Mouse (Mus musculus): ENCODE results near the gene Polr2a.
"Not testable (repeated sequence)": the region's sequence is repeated elsewhere in the genome, so short reads cannot be mapped to it uniquely, and the experiment has no call there.

Gene Polr2a

GRCm38 (mm10) chr11:69707480-69707847, 51.0 kb downstream of the Polr2a start:
- no peak for DNase-seq (ENCODE audit: low read depth, low spot score)

DNA sequence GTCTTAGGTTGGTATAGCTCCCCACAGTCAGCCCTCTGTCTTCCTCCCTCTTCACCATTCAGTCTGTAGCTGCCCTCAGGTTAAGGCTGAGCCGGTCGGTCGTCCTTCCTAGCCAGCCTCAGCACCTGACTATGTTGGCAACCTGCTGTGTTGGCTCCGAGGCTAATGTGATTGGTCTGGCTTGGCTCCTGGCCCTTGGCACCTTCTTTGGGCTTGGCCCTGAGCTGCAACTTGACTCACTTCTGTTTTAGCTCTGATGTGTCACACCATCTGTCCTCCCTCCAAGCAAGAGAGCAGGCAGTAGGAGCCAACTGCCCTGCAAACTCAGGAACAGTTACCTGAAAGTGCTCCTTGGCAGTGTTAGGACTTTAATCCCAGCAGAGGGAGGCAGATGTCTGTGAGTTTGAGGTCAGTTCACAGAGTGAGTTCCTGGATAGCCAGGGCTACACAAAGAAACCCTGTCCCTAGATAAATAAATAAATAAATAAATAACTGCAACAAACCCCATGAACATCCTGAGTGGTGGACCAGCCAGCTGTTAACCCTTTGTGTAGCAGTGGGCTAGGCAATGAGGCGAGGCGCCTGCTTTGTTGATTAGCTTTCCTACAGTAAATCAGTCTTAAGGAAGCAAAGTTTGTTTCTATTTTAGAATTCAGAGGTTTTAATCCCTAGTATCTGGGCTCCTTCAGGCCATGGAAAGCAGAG, 51.5 kb downstream of the Polr2a start:
- no peak for DNase-seq (ENCODE audit: low read depth, low spot score)

- DNase-seq (ENCODE audit: low read depth, low spot score): peak; percentile 78
These were observed 53.8 kb downstream of the Polr2a start for GRCm38 (mm10) chr11:69704613-69705010.

GRCm38 (mm10) chr11:69703814-69704612, 54.4 kb downstream of the Polr2a start:
- peak; percentile 92 for DNase-seq (ENCODE audit: low read depth, low spot score)

GRCm38 (mm10) chr11:69703381-69703780, 55.1 kb downstream of the Polr2a start:
- not testable (repeated sequence) for DNase-seq (ENCODE audit: low read depth, low spot score)

DNA sequence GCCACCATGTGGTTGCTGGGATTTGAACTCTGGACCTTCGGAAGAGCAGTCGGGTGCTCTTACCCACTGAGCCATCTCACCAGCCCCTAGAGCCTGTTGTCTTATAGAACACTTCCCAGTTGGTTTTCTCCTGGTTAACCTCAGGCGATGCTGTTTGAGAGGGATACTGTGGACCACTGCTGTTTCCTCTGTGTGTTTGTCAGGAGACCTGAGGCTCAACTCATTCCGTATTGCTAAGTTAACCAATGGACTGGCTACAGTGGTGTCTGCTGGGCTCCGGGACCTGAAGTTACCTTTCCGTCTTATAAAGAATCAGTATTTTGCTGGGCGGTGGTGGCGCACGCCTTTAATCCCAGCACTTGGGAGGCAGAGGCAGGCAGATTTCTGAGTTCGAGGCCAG, 55.6 kb downstream of the Polr2a start:
- DNase-seq (ENCODE audit: low read depth, low spot score): not testable (repeated sequence)

DNA sequence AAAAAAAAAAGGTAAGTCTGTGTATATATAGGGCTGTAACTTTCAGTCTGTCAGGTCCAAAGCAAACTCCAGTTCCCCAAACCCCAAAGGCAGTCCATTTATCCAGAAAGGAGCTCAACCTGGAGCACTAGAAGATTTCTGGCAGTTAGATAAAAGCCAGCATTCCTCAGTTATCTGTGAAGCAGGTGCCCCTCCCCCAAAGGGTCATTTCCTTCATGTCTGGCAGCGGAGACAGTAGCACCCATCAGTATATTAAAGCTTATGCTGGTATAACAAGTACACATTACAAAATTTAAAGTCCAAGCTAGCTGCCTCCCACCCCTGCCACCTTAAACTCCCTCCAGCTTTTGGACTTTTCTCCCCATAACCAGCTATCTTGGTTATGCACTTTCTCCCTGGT, 58.8 kb downstream of the Polr2a start:
- no peak for DNase-seq (ENCODE audit: low read depth, low spot score)

DNA sequence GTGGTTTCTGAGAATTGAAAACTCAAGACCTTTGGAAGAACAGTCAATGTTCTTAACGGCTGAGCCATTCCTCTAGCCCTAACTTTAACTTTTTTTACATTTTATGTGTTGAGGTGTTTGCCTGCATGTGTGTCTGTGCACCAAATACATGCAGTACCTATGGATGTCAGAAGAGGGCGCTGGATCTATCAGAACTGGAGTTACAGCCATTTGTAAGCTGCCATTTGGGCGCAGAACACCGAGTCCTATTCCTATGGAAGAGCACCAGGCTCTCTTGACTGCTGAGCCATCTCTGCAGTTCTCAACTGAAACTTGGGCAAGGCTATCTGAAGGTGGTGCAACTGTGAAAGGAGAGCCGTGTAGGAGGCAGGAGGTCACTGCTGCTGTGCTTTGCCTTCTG, 59.9 kb downstream of the Polr2a start:
- peak; percentile 91 for DNase-seq (ENCODE audit: low read depth, low spot score)

GRCm38 (mm10) chr11:69697396-69697795, 61.0 kb downstream of the Polr2a start:
- no peak for DNase-seq (ENCODE audit: low read depth, low spot score)

- DNase-seq (ENCODE audit: low read depth, low spot score): no peak
These were observed 62.9 kb downstream of the Polr2a start, which contains the start of the genes Tnfsf12 and Tnfsfm13 for GRCm38 (mm10) chr11:69695361-69696181. TSS of gene Tnfsf12 (minus strand) at chr11:69695849. TSS of gene Tnfsfm13 (minus strand) at chr11:69696098.

DNA sequence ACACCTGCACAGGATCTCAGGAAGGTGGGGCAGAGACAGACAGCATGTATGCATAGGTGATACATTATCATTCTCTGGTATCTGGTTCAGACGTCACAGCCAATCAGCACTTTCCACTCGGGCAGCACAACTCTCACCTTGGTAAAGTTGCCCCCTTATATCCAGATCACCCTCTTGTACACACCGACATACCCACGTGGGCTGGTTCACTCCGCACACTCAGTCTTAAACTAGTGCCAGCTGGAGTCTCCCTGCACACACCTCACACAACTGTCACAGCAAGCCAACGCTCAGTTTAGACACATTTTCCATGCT, 63.4 kb downstream of the Polr2a start:
- no peak for DNase-seq (ENCODE audit: low read depth, low spot score)

DNA sequence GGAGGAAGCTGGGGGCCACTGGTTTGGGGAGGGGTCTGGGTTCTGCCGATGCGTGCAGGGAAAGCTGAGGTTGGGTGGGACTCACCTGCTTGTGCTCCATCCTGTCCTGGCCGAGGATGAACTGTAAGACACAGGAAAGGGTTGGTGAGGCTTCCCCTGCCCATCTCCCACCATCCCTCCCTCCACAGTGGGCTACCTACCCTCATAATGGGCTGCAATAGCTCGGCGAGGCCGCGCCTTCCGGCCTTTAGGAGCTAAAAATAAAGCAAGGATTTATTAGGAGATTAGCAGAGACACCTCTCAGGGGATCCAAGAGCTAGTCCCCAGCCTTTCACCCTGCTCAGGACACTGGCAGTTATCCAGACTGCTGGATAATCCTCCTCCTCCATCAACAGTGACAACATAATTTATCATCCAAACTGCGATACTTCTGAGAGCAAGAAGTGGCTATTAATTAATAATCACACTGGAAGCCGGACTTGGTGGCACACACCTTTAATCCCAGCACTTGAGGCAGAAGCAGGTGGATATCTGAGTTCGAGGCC, 64.9 kb downstream of the Polr2a start:
- DNase-seq (ENCODE audit: low read depth, low spot score): no peak

DNA sequence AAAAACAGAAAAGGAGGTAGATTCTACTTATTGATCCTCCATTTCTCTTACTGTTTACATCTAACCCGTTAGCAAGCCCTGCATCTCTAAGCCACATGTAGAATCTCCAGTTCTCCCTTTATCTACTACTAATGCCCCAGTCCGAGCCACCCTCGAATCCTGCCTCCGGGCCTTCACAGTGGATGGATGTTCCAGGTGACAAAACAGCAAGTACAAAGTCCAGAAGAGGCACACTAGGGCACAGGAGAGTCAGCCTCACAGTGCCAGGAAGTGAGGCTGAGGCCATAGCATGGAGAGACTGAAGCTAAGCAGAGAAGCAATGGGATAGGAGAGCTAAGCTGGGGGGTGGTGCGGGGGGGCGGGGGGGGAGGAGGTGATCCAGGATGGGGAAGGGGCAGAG, 65.6 kb downstream of the Polr2a start:
- DNase-seq (ENCODE audit: low read depth, low spot score): no peak

- no peak for DNase-seq (ENCODE audit: low read depth, low spot score)
These were observed 66.1 kb downstream of the Polr2a start for GRCm38 (mm10) chr11:69692196-69692811.

- DNase-seq (ENCODE audit: low read depth, low spot score): peak; percentile 67
These were observed 68.5 kb downstream of the Polr2a start for GRCm38 (mm10) chr11:69689891-69690290.

DNA sequence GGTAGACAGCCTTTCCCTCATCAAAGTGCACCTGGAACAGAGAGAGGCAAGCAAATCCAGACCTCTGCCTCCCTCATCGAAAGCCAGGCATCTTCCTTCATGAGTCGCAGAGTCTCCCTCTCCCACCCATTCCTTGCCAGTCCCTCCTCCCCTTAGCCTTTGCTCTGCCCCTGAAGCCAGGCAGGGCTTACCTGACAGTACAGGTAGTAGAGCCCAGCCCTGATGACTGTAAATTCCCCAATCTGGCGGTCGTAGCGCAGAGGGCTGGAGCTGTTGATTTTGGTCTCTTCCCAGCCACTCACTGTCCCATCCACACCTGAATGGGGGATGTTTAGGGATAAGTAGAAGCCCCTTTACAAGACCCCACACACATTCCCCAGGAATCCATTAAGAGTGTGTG, 71.4 kb downstream of the Polr2a start:
- no peak for DNase-seq (ENCODE audit: low read depth, low spot score)

DNA sequence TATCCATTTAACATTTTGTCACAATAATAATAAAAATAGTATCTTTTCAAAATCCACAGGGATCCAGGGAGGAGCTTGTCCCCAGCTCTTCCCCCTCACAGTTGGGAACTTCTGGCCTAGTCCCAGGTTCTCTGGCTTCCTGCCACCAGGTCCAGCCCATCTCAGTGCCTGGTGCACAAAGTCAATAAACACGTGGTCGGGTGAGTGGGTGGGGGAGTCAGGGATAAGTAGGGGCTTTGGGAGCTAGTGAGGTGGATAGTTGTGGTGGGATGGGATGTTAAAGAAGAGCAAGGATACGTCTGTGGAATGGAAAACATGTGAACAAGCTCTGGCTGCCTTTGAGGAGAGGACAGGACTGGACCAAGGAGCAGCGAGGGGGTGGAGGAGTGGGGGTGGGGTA, 72.1 kb downstream of the Polr2a start:
- DNase-seq (ENCODE audit: low read depth, low spot score): peak; percentile 60

DNA sequence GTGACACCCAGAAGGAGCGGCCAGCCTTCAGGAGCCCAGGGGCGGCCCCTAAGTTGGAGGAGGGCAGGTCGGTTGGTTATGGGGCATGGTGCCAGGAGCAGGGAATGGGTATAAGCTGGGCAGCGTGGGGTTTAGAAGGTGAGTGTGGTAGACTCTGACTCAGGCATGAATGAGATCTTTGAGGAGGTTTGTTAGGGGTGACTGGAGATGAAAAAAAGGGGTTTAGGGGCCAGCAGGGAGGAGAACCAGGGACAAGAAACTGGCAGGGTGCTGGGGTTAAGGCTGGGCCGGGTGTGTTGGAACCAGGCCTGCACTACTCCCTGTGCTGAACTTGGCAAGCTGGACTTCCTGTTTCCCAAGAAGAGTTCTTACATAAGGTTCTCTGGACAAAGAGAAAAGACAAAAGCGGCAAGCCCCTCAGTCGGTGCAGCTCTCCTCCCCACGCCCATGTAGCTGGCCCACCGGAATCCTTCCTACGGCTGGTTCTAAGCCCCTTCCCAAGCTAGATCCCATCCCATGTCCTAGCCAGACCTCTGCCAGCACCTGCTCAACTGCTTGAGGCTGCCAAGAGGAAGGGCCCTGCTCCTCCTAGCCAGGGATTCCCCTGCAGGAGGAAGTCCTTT, 72.8 kb downstream of the Polr2a start, which contains the start of gene Tnfsf13:
Gene Tnfsf13, minus strand, starts transcription at position 259 of the 623 bp plus-strand sequence.
- no peak for DNase-seq (ENCODE audit: low read depth, low spot score)

- no peak for DNase-seq (ENCODE audit: low read depth, low spot score)
These were observed 73.5 kb downstream of the Polr2a start for GRCm38 (mm10) chr11:69684936-69685335.

GRCm38 (mm10) chr11:69684128-69684745, 74.2 kb downstream of the Polr2a start:
- no peak for DNase-seq (ENCODE audit: low read depth, low spot score)

All from ZHBTc4 (cell line).